Mouse (Mus musculus) forebrain, embryonic 16.5 days (tissue): Measurements from ENCODE around the gene Krt222. TPM values are rescaled to one million over a fixed set of nuclear protein-coding genes. Genes with fewer than 3 reads are reported as not detected.

Experiments used
- ATAC-seq: fragments of 200-750 bp; cut with Nextera tagmentation; 2 replicates; pipeline ENCODE4 v1.8.0; 2017; ENCODE audit warnings: mild to moderate bottlenecking, moderate library complexity
- H3K27ac ChIP-seq: fragments of 300-500 bp; sonication (generic); 2 replicates; pipeline ENCODE4 v1.5.1; 2014; ENCODE audit warnings: low read length, control low read depth
- H3K27me3 ChIP-seq: fragments of 300-500 bp; sonication (generic); replicated peaks from 2 replicates; pipeline ENCODE4 v1.6.1; 2014; ENCODE audit warnings: low read length; ENCODE audit not compliant: control insufficient read depth, insufficient read depth
- H3K36me3 ChIP-seq: fragments of 300-500 bp; sonication (generic); 2 replicates; pipeline ENCODE4 v1.6.1; 2014; ENCODE audit not compliant: control insufficient read depth, insufficient read depth
- H3K4me1 ChIP-seq: fragments of 300-500 bp; sonication (generic); replicated peaks from 2 replicates; pipeline ENCODE4 v1.6.1; 2014; ENCODE audit warnings: low read length; ENCODE audit not compliant: control insufficient read depth, insufficient read depth
- H3K4me2 ChIP-seq: fragments of 300-500 bp; sonication (generic); 2 replicates; pipeline ENCODE4 v1.6.1; 2014; ENCODE audit warnings: mild to moderate bottlenecking, low read length, control low read depth
- H3K4me3 ChIP-seq: fragments of 300-500 bp; sonication (generic); replicated peaks from 2 replicates; pipeline ENCODE4 v1.5.1; 2014; ENCODE audit warnings: mild to moderate bottlenecking, low read length, control low read depth
- H3K9ac ChIP-seq: fragments of 300-500 bp; sonication (generic); replicated peaks from 2 replicates; pipeline ENCODE4 v1.6.1; 2014; ENCODE audit warnings: low read depth, low read length, control low read depth
- H3K9me3 ChIP-seq: fragments of 300-500 bp; sonication (generic); 2 replicates; pipeline ENCODE4 v1.6.1; 2016; ENCODE audit warnings: low read length; ENCODE audit not compliant: control insufficient read depth
- WGBS: fragments of 180-500 bp; shearing (Covaris S2); extraction: QIAGEN DNeasy Blood & Tissue Kit; methylation state at CpG from one replicate; pipeline ENCODE4 v1.1.7; 2014; 5-methylcytosine and 5-hydroxymethylcytosine counted together
- polyA plus RNA-seq: library from polyadenylated mRNA; unstranded; fragments of >200 nt; fragmentation: Nextera tagmentation; extraction: Ambion mirVana; gene quantifications from 2 replicates; pipeline ENCODE4 v1.2.1, GENCODE M21; 2015

Gene Krt222
- polyA plus RNA-seq, 1 experiment from 2014 or later, result 3.9 TPM

DNA sequence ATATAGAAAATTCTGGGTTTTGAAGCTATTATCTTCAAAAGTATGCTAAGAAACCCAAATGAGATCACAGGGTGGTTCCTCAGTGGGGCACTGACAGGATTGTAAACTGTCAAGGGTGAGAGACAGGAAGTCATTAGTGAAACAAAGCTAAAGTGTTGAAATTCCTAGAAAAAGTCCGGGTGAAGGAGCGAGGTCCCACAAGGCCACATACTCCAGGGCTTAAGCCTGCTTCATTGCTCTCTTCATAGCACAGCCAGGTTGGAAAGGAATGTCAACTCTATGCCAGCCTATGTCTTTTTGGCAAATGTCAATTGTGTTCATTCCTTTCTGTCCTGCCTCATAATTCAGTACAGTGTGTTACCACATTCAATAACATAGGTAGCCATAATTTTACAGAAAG is 36.4 kb downstream of the Krt222 start:
- Histone ChIP-seq H3K4me1 (no peaks in the 10 kb centered on the region), H3K27ac (no peak overlapping the region), H3K9me3 (no peaks in the 10 kb centered on the region), H3K9ac (no peak overlapping the region), H3K27me3 (no peaks in the 10 kb centered on the region), H3K4me3 (no peak overlapping the region), H3K4me2 (no peak overlapping the region), H3K36me3 (peaks cover 25% of the 10 kb centered on the region)
- WGBS, result 32% methylated on average over 2 of the region's 2 CpGs
- no peak for ATAC-seq

GRCm38 (mm10) chr11:99206954-99207353 is 36.9 kb downstream of the Krt222 start:
- no peaks in the 10 kb centered on the region for H3K27me3 ChIP-seq
- H3K9ac ChIP-seq, result no peak overlapping the region
- peaks cover 21% of the 10 kb centered on the region for H3K36me3 ChIP-seq
- H3K4me1 ChIP-seq, result no peaks in the 10 kb centered on the region
- H3K27ac ChIP-seq, result no peak overlapping the region
- no peak overlapping the region for H3K4me2 ChIP-seq
- ATAC-seq, result no peak
- no peak overlapping the region for H3K4me3 ChIP-seq
- no peaks in the 10 kb centered on the region for H3K9me3 ChIP-seq
- 40% methylated on average over 2 of the region's 2 CpGs for WGBS

DNA sequence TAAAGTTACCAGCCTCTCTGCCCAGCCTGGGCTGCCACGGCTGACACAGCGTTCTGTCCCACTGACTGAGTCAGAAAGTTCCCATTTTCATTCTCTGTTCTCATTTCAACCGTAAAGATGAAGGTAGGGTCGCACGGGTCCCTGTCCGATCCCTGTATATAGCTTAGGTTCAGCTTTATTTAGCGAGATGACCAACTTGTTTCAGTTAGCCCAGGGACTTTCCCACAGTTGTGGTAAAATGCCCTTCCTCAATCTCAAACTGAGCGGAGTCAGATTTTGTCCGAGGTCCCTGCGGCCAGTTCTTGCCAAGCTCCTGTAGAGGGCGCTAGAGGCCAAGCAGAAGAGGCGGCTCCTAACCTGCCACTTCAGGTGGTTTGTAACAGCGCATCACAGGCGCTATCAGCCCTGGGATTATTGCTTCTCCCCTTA is 54.7 kb downstream of the Krt222 start:
- WGBS, result 22% methylated on average over 14 of the region's 14 CpGs
- Histone ChIP-seq H3K4me1 (no peaks in the 10 kb centered on the region), H3K4me3 (no peak overlapping the region), H3K36me3 (no peaks in the 10 kb centered on the region), H3K9me3 (no peaks in the 10 kb centered on the region), H3K4me2 (no peak overlapping the region), H3K27ac (no peak overlapping the region), H3K27me3 (no peaks in the 10 kb centered on the region), H3K9ac (no peak overlapping the region)
- no peak for ATAC-seq

- WGBS, result 90% methylated on average over 4 of the region's 4 CpGs
- no peaks in the 10 kb centered on the region for H3K36me3 ChIP-seq
- no peak overlapping the region for H3K27ac ChIP-seq
- ATAC-seq, result no peak
- no peaks in the 10 kb centered on the region for H3K27me3 ChIP-seq
- no peak overlapping the region for H3K4me2 ChIP-seq
- no peak overlapping the region for H3K9ac ChIP-seq
- no peak overlapping the region for H3K4me3 ChIP-seq
- no peaks in the 10 kb centered on the region for H3K9me3 ChIP-seq
- no peaks in the 10 kb centered on the region for H3K4me1 ChIP-seq
Measured at GRCm38 (mm10) chr11:99187348-99187747, 56.5 kb downstream of the Krt222 start.

DNA sequence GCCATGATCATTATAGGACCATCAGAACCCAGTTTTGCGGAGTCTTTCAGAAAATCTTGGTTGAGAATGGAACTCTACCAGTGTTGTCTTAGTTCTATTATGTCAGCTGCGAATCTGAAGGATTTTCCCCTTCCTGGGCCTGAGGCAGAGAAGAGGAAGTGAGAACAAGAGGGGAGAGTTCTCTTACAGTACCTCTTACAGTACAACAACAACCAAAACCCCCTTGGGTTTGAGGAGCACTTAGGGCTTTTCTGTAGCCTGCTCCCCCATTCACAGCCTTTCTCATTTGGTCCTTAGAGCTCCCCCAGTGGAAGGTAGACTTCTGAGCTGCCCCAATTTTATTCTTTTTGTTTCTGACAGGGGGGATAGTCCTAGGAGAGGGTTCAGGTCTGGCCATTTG is 57.0 kb downstream of the Krt222 start:
- WGBS, result 70% methylated on average over 2 of the region's 2 CpGs
- Histone ChIP-seq H3K36me3 (no peaks in the 10 kb centered on the region), H3K27ac (no peak overlapping the region), H3K9ac (no peak overlapping the region), H3K4me3 (no peak overlapping the region), H3K27me3 (no peaks in the 10 kb centered on the region), H3K9me3 (no peaks in the 10 kb centered on the region), H3K4me1 (no peaks in the 10 kb centered on the region), H3K4me2 (no peak overlapping the region)
- ATAC-seq, result no peak

Other genes starting within 250 kb of the Krt222 start
- gene Top2a, start 219.9 kb downstream of the Krt222 start, polyA plus RNA-seq, result 97.6 and 121 TPM in 2 replicates
- gene Igfbp4, start 202.8 kb downstream of the Krt222 start, polyA plus RNA-seq, result 147 and 167 TPM in 2 replicates
- gene Tns4, start 154.8 kb downstream of the Krt222 start, polyA plus RNA-seq, result not detected in 2 replicates
- 0.16 TPM in 1 of 2 replicates, not detected in the other for gene Ccr7, start 89.0 kb downstream of the Krt222 start, polyA plus RNA-seq
- gene Smarce1, start 13.1 kb downstream of the Krt222 start, polyA plus RNA-seq, result 351 and 398 TPM in 2 replicates
- gene Krt24, start 41.2 kb upstream of the Krt222 start, polyA plus RNA-seq, result 0.18 TPM in 1 of 2 replicates, not detected in the other
- gene Krt25, start 78.9 kb upstream of the Krt222 start, polyA plus RNA-seq, result not detected in 2 replicates
- gene Krt26, start 93.9 kb upstream of the Krt222 start, polyA plus RNA-seq, result 0.08 TPM in 1 of 2 replicates, not detected in the other
- not detected in 2 replicates for gene Krt27, start 107.0 kb upstream of the Krt222 start, polyA plus RNA-seq
- not detected in 2 replicates for gene Krt28, start 130.8 kb upstream of the Krt222 start, polyA plus RNA-seq
- gene Krt10, start 145.3 kb upstream of the Krt222 start, polyA plus RNA-seq, result 24.1 and 25.3 TPM in 2 replicates
- 0.18 and 0.24 TPM in 2 replicates for gene Krt12, start 178.2 kb upstream of the Krt222 start, polyA plus RNA-seq
- gene Krt20, start 194.1 kb upstream of the Krt222 start, polyA plus RNA-seq, result not detected in 2 replicates
- gene Krt23, start 249.1 kb upstream of the Krt222 start, polyA plus RNA-seq, result 0.15 TPM in 1 of 2 replicates, not detected in the other